Mouse (Mus musculus): ENCODE results near the gene Tmem120b. TPM values are rescaled to one million over a fixed set of nuclear protein-coding genes. Genes with fewer than 3 reads are reported as not detected.

Tmem120b gene
- total RNA-seq, 2 experiments from 2014 or later: 10.6 to 12.1 TPM

DNA sequence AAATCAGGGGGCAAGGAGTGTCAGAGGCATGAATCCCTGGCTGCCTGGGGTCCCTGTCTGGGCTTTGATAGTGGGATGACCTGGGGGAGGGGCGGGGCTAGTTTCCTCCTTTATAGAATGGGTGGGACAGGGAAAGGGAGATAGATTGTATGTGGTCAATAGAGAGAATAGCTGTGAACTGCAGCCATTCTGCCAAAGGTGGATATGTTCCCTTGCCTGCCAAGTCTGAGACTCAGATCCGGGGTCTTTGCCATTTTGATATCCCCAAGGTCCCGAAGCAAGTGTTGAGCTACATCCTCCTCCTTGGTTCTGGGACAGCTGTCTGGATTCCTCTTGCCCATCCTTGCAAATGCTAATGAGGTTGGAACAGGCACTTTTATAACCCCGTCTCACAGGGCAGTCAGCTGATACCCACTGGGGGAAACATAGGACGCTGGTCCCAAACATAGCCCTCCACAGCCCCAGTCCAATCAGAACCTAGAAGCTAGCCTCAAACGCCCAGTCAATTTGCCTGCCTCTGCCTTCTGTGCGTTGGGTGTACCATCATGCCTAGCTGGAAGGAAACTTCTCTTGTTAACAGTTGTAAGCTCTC lies 52.5 kb downstream of the Tmem120b start:
- DNase-seq: no peak
- intact Hi-C loops (cut with DNase I): no loop called here

DNA sequence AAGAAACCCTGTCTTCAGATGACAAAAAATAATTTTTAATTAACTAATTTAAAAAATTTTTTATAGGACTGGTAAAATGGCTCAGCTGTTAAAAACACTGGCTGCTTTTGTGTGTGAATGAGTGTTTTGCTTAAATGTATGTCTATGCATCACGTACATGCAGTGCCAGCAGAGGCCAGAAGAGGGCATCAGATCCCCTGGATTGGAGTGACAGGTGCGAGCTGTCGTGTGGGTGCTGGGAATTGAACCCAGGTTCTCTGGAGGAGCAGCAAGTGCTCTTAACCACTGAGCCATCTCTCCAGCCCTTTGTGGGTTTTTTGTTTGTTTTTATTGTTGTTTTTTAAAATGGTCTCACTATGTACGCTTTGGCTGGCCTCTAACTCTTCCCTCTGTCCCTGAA lies 54.0 kb downstream of the Tmem120b start:
- no peak for DNase-seq

DNA sequence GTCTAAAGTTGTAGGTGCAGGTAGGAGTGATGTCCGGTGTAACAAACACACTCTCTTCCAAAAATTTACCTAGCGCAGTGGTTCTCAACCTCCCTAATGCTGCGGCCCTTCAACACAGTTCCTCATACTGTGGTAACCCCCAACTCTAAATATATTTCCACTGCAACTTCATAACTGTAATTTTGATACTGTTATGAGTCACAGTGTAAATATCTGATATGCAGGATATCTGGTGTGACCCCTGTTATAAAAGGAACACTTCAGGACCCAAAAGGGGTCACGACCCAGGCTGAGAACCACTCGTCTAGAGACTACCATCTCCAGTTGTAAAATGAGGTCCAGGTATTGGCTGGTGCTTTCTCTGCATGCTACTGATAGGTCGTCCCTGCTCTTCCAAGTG lies 56.9 kb downstream of the Tmem120b start:
- intact Hi-C loops (cut with DNase I): no loop called here

More for the DNA sequence above, 54.0 kb downstream of the Tmem120b start:
- intact Hi-C loops (cut with DNase I): no loop called here

DNA sequence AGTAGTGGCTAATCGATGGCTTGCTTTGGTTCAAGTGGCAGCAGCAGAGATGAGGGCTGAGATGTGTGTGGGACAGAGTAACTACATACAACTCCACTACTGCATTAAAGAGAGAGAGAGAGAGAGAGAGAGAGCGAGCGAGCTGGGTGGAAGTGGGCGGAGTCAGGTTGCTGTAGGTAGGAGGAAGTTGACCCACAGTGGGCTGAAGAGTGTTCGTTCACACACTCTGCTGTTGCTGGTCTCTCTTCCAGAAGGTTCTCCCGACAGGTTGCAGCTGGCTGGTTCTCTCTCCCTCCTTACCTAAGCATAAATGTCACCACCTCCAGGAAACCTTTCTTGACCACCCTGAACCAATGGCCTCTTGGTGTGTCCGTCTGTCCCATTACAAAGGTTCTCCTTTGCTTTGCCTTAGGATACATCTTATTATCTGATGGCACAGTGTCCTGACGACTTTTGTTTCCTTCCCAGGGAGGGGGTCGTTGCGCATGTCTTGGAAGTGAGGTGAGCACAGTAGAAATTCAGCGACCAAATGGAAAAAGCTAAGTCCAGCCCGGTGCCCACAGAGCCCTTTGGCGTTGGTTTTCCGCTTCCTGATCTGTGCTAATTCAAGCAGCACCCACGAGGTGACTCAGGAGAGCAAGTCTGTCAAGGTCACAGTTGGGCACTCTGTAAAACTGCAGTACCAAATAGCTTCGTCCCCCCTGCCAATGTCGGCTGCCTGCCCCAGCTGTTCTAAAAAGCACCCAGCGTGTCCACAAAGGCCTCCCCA lies 57.6 kb downstream of the Tmem120b start:
- intact Hi-C loops (cut with DNase I): no loop called here
- DNase-seq: peak in 1 of 2 experiments; percentile 25

More for the DNA sequence above, 56.9 kb downstream of the Tmem120b start:
- no peak for DNase-seq

DNA sequence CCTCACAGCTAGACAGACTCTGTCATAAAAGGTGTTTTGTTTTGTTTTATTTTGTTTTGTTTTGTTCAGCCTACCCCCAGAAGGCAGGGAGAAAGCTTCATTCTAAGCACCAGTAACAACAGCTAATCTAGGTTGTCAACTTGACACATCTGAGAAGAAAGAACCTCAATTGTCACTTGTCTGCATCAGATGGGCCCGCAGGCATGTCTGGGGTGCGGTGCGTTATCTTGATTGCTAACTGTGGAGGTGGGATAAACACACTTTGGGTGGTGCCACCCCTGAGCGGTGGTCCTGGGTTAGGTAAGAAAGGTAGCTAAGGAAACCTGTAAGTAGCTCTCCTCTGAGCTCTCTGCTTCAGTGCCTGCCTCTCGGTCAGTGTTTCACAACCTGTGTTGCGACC lies 58.8 kb downstream of the Tmem120b start:
- DNase-seq: no peak
- intact Hi-C loops (cut with DNase I): no loop called here

DNA sequence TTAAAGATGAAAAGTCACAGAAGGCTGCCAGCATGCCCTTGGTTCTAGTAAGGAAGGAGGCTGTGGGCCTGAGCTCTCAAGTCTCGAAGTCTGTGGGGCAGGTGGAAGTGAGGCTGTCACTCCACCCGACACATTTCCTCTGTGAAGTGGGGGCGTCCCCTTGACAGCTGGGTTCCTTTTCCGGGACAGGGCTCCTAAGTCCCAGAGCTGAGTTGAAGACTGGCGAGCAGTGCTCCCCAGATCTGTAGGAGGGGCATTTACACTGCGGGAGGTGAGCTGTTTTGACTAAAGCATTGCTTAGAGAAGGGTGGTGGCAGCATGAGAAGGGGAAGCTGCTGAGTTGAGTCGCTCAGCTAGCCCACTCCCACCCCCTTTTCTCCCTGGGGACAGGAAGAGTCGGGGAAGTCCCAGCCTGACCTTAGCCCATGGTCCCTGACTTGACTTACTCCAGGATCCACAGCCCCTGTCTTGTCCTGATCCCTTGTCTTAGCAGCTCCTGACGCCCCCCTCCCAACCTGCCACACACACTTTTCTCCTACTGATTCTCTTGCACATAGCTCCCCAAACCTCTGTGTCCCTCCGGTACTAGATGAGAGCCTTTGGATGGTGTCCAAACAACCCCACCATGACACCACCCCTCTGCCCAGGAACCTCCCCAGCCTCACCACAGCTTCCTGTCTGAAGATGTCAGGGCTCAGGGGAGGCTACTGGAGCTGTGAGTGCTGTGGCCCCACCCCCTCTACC lies 60.4 kb downstream of the Tmem120b start:
- intact Hi-C loops (cut with DNase I): no loop called here
- DNase-seq: peak; percentile 24 to 32

DNA sequence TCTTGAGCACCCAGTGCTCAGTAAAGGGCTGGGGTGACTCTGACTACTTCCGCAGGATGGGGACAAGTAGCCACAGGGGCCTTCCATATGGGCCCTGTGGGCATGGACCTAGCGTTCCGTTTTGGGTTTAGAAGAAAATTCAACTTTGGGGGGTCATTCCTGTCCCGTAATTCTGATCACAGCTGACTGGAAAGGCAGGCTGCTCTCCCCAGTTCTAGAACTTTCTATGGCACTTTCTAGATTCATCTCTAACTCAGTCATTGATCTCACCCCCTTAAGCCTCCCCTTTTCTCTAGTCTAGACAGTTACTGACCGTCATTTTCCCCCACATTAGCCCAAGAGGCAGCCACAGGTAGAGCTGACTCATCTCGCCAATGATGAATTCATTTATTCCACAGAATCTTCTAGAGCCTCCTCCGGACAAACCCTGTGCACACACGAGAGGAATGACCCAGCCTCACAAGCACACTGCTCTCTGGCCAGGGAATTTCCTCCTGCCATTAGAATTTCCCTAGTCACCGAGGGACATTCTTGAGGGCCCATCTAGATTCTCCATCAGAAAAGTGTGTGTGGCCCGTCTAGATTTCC lies 61.0 kb downstream of the Tmem120b start:
- intact Hi-C loops (cut with DNase I): no loop called here
- no peak for DNase-seq

DNA sequence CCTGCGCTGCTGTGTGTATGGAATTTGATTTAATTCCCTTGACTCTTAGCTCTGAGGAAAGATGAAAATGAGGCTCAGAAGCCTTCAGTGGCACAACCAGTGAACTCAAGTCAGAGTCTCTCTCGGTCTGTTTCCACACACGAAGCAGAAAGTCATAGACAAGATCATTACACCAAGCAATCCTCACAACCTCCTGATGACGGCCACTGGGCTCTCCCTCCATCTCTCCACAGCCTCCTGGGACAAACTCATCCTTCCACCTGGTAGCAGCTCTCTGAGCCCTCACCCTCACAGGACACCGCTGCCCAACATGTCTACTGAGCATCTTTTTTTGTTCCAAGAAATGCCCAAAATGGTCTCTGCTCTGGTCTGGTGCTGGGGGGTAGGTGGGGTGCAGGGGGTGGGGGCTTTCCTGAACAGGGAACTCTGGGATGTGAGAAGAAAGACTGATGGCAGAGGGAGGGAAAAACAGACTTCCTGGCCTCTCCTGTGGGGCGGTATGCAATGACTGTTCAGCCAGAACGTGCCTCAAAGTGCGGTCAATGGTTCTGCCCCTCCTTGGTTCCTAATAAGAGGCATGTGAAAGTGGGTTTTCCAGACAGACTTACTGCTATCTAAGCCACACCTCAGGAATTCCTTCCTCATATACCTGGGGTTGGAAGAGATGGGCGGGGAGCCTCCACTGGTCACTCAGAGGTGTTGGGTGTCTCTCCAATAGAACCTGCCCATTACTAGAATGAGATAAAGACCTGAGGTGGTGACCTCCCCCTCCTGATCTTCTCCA lies 62.0 kb downstream of the Tmem120b start:
- no peak for DNase-seq
- intact Hi-C loops (cut with DNase I): loop anchor here (5.0 kb wide), 1 partner anchor 42 kb away; no protein-coding TSS in a partner anchor

DNA sequence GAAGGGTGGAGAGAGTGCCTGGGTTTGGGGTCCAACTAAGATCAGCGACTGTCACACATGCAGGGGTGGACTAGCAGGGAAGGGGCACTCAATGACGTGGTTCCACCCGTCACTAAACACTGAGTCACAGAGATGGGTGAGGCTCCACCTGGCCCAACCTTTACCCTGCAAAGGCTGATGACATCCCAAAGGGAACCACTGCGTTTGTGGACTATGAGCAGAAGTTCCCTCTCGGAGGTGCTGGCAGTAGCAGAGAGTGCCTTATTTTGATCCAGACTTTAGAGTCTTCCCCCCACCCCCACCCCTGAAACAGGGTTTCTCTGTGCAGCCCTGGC lies 62.6 kb downstream of the Tmem120b start:
- DNase-seq: no peak
- intact Hi-C loops (cut with DNase I): loop anchor here (5.0 kb wide), 1 partner anchor 42 kb away; no protein-coding TSS in a partner anchor

DNA sequence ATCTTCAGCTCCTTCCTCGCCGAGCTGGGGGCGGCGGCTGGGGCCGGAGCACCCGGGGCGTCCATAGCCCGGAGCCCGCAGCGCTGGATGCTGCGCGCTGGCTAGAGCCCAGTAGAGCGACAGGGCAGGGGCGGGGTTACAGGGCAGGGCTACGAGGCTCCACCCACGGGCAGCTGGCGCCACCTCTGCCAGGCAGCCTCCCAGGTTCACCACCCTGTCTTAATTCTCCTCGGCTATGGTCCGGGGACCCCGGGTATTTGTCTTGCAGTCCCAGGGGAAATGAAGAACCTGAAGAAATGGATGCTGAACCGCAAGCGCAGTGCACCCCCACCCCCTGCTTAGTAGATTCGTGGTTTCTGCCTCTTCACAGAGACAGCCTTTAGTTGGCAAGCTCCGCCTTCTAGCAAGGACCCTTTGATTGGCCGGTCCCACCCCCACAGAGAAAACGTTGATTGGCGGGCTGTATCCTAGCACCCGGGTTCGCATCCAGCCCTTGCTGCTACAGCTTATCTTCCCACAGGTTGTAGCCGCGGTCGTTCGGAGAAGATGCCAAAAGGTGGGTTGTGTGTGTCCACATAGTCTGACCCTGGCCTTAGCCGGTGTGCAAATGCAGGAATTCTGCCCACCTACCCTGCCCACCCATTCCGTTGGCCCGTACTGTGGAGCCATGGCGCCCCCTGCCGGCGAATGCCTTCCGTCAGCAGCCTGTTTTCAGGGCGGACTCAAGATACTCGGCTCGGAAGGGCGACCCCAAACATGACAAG lies 64.3 kb downstream of the Tmem120b start, which contains the start of gene Rhof:
Gene Rhof, minus strand, starts transcription at position 385 of the 764 bp plus-strand sequence.
- intact Hi-C loops (cut with DNase I): loop anchor here (1.0 to 5.0 kb wide), 5 partner anchors 15 to 68 kb away; no protein-coding TSS in a partner anchor
- peak; percentile 88 to 90 for DNase-seq

DNA sequence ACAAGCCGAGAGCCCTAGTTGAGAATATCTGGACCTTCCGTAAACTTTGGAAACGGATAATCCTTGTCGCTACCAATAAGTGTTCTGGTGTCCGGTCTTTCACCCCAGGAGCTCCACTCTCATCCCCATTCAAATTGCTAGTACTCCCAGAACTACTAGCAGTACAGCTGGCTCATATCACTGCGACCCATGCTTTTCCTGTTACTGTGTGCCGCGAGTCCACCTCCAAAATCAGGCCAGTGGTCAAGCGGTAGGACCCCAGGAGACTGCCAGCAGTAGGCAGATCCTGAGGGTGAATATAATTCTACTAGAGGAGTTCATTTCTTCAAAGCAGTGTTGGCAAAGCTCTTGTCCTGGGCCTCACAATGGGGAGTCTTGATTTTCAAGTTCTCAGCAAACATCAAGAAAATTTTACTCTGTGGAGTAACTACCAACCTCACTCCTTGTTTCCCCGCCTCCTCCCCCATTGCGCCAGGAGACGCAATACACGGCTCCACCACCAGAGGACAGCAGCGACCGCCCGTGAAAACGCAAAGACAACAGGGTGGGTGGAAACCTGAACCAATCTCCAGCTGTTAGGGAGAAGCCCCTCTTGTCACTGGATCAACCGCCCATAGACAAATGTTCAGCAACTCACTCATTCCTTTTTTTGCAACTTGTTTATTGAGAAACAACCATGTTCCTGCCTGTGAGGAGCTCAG lies 65.0 kb downstream of the Tmem120b start:
- DNase-seq: peak; percentile 88 to 95
- intact Hi-C loops (cut with DNase I): loop anchor here (1.0 to 5.0 kb wide), 3 partner anchors 16 to 39 kb away; no protein-coding TSS in a partner anchor

DNA sequence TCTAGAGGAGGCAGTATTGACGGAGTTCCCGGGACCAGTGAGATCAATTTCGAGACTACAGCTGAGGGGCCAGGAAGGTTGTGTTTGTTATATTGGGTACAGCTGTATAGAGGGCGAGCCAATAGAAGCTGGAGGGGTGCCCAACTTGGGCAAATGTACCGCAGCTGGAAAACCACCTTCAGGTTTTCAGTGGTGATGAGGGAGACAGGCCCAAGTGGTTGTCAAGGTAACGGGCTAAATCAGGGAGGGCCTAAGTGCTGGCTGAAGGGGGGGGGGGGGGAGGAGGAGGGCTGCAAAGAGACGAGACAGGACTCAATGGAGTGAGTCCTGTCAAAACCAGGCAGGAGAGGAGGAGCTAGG lies 65.5 kb downstream of the Tmem120b start:
- DNase-seq: no peak
- intact Hi-C loops (cut with DNase I): loop anchor here (1.0 to 5.0 kb wide), 3 partner anchors 16 to 39 kb away; no protein-coding TSS in a partner anchor

DNA sequence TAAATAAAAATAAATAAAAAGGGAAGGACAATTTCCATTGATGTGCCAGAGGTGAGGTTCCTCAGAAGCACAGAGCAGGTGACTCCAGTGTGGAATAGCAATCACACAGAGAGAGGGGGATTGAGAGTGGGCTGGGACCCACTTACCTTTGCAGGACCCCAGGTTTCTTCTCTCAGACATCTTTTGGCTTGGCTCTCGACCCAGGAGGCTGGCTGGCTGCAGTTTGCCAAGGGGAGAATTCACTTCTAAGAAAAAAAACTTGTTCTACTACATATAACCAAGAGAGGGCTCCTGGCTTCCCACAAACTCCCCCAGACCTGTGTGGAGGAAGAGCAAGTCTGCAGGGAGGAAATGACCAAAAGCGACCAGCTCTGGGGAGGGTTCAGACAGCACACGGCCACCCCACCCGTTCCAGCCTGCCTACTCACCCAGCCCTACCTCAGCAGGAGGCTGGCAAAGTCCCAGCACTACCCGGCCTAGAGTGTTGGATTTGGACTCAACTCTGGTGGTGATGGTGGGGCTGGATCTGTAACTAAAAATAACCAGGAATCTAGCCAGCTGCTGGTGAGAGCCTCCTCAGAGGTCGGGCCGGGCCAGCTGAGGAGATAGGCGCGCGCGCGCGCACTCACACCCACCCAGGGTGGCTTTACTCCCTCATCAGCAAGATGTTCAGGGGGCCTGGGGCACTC lies 66.1 kb downstream of the Tmem120b start:
- peak; percentile 80 to 87 for DNase-seq
- intact Hi-C loops (cut with DNase I): loop anchor here (5.0 kb wide), 1 partner anchor 38 kb away; no protein-coding TSS in a partner anchor

DNA sequence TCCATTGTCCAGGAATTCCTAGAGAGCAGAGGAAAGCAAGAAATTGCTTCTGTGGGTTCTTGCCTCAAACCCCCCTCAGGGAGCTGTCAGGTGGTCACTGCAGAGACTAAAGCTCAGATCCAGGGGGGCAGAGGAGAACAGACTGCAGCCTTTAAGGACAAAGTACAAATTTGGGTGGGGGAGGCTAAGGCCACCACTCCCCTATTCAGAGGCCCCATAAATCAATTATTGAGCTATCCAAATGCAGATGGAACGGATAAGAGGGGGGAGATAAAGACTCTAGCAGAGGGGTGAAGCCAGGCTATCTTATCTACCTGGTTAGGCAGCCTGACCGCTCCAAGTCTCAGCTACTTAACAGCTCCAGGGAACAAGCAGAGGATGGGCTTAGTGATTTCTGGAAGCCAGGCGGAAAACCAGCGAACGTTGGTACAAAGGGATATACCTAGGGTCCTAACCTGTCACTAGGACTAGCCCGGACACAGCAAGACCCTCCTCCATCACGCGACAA lies 66.7 kb downstream of the Tmem120b start:
- intact Hi-C loops (cut with DNase I): loop anchor here (5.0 kb wide), 1 partner anchor 37 kb away; no protein-coding TSS in a partner anchor
- DNase-seq: no peak

DNA sequence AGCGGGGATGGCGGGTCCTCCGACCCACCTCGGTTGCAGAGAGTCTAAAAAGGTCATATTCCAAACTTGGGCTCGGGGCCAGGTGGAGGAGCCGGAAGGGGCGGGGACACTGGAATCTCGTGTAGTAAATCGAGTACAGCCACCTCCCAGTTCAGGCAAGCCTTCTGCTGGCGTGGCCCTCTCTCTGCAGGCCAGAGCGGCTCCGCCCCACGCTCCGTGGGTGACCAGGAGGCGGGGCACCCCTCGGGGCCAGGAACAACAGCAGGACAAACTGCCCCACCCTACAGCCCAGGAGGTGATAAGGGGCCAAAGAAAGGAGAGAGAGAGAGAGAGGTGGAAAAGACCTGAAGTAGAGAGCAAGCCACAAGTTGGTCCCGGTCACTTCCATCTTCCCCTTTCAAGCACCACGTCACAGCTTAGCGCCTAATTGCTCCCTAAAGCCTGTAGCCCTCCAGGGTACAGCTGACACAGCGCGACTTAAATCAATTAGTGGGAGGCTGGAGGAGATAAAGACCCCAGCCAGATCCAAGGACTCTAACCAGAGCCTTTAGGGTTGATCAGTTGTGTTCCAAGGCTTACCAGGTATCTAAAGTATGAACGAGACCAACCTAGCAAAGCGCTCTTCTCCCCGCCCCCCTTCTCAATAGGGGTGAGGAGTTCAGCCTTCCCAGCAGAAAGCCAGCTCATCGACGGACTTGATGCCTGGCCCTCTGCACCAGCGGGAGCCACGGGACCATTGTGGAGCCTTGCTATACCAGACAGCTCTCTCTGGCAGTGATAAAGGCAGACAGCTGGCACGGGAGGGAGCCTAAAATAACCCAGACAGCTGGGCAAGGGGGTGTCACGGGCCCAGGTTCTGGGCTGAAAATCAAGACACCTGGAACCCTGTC lies 67.5 kb downstream of the Tmem120b start:
- DNase-seq: peak; percentile 90 to 93
- intact Hi-C loops (cut with DNase I): no loop called here

DNA sequence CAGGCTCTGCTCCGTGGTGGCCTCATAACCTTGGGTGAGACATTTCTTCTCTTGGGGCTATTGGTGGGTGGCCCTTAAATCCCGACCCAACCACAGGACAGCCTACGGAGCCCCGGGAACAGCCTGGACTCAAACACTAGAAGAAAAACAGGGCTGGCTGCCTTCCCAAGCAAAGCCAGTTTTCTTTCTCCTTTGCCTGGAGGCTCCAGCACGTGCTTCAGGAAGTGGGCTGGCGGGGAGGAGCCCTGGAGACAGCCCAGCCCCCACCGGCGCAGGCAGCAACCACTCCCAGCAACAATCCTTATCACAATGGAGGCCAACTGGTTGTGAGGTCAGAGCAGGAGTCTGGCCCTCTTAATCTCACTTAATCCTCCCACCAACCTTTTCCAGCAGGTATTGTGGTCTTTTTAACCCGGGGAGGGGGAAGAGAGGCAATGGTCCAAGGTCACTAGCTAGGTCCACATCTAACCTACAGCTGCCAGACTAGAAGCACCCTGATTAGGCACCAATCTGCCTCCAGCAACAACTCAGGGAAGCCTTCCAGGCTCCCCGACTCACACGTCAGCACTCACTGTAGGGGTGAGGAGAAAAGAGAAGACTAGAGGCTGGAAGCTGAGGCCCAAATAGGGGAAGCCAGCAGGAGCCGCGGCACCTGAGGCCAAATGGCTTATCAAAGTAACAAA lies 68.3 kb downstream of the Tmem120b start:
- intact Hi-C loops (cut with DNase I): no loop called here
- DNase-seq: peak; percentile 94
